Mouse (Mus musculus) urinary bladder, adult 18-20 months (tissue): ENCODE results near the gene Dnaic1.

Source experiments
- DNase-seq, 2 experiments: peaks; one replicate each; pipeline ENCODE4 v3.0.0; 2022; ENCODE audit warnings: low spot score in 2 of 2, mixed read lengths in 2 of 2

The Dnaic1 gene

GRCm38 (mm10) chr4:41571490-41571889 is 1.9 kb downstream of the Dnaic1 start:
- no peak for DNase-seq

DNA sequence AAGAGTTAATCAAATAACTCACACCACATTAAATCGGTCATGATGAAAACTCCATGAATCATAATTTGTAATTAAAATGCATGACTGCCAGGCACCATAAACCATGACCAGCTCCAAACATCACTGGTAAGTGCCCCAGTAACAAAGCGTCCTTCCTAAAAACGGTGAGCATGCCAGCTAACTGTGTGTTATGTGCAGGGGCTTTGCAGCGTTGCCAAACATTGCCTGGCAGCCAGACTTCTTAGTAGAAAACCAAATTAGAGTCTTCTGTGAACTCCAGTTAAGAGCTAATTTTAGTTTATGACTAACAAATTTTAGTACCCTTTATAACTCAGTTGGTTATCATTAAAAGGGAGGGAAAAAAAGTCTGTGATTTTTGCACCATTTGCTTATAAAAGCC is 3.9 kb downstream of the Dnaic1 start:
- no peak for DNase-seq

- no peak for DNase-seq
Measured at GRCm38 (mm10) chr4:41575914-41576313, 6.3 kb downstream of the Dnaic1 start.

DNA sequence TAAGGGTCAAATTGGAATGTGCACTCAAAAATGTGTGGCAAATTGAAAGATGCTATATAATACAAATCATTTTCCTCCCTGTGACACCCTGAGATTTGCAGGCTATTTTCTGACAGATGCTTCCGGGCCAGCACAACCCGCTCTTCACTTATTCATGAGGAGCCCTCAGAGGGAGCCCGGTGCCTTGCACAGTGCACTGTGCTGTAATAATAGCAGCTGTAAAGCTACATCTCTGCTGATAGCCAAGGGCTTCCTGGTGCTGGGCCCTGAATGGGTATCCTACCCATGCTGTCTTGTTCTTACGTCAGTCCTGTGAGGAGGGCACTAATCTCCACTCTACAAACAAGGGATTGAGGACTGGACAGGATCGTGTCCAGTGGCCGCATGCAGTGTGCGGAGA is 13.8 kb downstream of the Dnaic1 start:
- DNase-seq: no peak

DNA sequence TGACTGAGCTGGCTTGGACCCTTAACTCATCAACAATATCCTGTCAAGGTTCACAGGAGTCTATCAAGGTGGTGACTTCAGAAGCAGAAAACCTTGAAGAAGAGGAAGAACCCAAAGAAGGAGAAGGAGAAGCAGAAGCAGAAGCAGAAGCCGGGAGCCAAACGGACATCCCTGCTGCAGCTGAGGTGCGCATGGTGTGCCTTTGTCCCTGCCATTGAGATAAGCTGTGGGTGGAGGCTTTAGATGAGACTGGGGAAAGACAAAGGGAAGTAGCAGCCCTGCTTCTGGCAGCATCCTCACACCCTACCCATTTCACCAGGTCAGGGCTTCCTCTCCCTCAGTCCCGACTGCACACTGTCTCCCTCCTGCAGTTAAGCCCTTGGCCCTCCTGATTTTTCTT is 33.2 kb downstream of the Dnaic1 start:
- DNase-seq: no peak

DNA sequence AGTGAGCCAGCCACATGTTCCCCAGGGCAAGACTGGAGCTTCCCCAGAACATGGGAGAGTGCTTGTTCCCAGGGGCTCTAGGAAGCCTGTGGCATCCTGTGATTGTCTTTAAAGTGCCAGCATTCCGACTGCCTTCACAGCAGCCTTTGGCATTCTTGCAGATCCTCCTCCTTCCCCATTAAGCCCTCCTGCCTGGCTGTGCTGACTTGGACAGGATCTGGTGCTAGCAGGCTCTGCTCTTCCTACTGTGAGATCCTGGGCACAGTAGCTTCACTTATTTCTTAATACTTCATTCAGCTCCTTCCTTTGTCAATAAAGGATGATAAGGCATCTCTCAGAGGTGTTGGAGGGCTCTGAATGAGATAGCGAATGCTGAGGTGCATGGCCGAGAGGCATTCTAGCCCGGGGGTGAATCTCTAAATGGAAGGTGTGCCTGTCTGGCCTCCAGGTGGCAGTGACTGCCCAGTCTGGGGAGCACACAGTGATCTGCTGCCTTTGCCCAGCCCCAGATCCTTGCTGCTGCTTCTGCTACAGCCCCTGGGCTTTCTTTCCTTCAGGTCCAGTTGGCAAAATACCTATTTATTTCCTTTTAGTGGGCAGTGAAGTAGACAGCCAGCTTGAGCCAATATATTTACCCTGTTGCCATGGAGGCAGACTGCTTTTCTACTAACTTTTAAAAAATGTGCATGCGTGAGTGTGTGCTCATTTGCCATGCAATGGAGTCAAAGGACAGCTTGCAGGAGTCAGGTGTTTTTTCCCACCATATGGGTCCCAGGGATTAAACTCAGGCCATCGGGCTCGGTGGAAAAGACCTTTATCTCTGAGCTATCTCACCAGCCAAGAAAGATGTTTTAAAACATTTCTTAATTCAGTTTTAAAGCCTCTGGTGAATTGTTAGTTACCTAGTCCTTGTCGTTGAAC is 35.2 kb downstream of the Dnaic1 start:
- peak in 1 of 2 experiments; percentile 35 for DNase-seq

DNA sequence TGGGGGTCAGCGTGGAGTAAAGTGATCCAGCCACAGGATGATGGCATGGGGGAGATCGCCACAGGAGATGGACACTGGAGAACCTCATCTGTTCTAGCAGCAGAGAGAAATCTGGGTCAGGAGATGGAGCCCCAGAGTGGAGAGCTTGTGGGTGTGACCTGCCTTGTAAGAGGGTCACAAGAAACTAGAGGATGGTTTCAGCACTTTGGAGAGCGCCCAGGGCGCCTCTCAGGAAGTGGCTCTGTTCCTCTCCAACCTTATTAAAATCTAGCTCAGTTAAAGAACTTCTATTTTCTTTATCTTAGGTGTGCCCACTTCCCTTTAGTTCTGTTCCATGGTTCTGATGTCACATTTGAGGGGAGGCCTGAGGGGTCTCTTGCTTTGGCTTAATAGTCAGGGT is 37.2 kb downstream of the Dnaic1 start:
- DNase-seq: no peak

DNA sequence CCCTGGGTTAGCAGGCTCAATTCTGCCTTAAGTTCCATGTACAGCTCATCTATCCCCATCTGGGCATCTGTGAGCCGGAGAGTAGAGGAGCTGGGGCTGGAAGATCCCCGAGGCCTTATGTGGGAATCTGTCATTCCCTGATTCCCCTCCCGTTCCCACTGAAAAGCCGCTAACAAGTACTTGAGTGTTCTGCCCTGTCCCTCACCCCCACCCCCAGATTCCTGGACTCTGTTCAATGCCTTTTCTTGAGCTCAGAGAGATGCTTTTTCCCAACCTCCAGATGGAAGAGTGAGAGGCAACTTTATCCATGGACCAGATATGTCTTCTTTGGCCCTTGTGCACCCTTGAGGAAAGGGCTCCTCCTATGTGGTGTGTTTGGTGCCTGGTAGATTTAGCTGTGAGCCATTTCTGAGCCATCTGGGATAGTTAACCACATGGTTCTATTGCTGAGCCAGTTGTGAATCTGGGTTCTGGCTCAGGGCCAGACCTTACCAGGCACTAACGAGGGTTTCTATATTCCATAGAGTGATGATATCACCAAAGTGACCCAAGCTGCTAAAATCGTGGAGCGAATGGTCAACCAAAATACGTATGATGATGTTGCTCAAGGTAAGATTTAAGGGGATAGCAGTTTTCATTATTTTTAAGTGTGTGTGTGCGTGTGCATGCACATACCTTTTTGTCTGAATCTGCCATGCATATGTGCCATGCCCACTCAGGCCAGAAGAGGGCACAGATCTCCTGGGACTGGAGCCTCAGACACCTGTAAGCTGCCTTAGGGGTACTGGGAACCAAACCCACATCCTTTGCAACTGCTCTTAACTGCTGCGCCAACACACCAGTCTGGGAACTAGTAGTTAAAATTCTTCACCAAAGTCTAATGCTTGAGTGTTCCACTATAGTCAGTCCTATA is 40.4 kb downstream of the Dnaic1 start:
- no peak for DNase-seq

- no peak for DNase-seq
Measured at GRCm38 (mm10) chr4:41610594-41610980, 41.0 kb downstream of the Dnaic1 start.

DNA sequence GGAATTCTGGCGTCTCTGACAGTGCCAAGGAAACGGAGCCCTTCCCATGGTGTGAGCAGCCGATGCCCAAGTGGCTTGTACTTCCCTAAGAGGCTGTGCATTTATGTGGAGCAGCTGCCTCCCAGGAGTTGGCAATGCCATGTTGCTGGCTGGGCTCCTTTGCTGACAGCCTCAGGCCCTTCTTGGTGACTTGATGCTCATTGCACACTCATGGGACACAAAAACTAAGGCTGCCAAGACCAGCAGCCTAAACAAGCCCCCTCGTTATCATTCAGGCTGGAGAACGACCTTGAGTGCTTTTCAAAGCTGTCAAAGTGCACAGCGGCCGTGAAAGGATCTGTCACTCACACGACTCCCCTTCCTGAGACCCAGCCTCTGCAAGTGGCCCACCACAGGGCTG is 42.6 kb downstream of the Dnaic1 start:
- DNase-seq: no peak

DNA sequence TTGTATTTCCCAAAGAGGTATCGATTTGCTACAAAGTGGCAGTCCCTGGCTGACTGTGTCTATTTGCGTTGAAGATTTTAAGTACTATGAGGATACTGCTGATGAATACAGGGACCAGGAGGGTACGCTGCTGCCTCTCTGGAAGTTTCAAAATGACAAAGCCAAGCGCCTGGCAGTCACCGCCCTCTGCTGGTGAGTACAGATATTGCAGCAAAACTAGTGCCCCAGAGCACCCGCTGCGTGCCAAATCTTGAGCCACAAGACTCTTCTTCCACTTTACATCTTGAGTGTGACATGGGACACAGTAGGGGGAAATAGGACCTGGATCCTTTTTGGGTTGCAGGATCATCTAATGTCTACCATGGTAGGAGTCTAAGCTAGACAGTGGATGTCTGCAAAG is 44.6 kb downstream of the Dnaic1 start:
- DNase-seq: peak; percentile 57 to 63

DNA sequence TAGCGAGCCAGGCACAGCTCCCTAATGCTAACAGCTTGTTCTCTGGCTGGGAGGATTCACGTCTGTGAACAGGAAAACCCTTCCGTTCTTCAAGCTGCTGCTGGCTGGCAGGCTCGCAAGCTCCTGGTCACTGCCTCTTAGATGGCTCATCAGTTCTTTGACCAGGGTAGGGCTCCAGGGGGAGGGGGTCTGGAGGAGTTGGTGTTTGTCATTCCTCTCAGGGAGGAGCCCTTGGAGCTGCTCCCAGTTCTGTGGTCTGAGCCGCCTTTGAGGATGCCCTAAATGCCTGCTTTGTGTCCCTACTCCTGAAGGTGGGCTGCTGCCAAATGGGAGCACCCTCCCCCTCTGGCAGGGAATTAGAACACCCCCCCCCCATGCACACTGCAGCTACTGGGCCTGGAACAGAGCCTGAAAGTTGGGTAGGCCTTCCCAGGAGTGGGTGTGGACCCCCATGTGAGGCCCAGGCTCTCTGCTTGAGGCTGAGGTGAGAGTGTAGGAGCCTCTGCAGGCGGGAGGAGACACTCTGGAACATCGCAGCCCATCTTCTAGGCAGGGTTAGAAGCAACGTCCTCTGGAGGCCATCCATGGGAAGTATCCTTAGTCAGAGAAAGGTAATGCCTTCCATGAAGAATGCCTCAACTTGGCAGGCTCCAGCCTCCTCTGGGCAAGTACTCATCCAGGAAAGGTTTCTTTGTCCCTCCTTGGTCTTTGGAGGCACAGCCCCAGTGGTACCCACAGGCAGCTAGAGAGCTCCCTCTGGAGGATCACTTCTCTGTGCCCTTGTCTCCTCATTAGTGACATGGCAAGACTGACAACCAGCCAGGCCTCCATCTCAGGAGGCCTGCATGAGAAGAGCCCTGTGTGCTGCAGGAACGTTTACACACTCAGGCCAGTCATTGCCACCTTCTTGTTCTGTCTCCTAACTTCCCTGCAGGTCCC is 46.4 kb downstream of the Dnaic1 start:
- no peak for DNase-seq

DNA sequence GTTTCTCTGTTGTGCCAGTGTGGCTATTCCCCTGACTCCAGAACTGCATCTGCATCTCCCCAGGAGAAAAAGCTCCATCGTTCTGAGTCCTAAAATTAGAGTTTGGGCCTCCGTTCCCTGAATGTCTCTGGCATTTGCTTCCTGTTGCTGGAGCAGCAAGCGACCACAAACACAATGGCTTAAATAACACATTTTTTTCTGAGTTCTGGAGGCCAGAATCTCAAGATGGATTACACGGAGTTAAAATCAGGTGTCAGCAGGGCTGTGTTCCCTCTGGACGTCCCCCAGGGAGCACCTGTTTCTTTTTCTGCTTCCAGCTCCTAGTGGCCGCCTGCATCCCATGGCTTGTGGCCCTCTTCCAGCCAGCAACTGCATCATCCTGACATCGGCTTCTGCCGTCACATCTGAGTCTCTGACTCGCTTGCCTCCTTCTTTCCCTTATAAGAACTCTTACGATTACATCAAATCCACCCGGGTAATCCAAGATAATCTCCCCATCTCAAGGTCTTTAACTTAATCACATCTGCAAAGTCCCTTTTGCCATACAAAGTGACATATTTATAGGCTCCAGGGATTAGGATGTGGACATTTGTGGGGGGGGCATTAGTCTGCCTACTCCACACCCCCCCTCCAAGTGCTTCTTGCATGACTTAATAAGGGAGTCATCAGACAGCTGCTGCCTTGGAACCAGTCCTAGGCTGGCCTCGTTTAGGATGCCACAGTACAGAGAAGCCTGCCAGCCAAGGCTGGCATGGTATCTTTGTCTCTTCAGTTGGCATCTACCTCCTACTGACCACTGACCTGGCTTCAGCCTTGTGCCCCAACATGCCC is 49.6 kb downstream of the Dnaic1 start:
- DNase-seq: no peak

- DNase-seq: no peak
Measured at GRCm38 (mm10) chr4:41622071-41622470, 52.5 kb downstream of the Dnaic1 start.

- DNase-seq: no peak
Measured at GRCm38 (mm10) chr4:41628202-41628927, 58.8 kb downstream of the Dnaic1 start.

DNA sequence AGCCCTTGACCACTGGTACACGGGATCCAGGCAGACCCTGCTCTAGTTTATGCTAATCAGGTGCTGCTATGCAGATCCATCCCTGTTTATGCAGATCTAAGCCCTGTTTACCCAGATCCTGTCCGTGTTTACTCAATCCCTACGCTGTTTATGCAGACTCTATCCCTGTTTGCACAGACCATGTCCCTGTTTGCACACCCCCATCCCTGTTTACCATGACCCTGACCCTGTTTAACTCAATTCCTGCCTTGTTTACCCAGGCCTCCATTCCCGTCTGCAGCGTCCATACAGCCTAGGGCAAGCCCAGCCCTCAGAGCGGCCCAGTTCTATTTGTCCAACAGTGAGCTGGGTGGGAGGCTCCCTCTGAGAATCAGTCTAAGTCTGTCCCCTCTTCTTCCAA is 60.6 kb downstream of the Dnaic1 start:
- DNase-seq: no peak

- DNase-seq: peak in 1 of 2 experiments; percentile 63
Measured at GRCm38 (mm10) chr4:41631390-41631789, 61.8 kb downstream of the Dnaic1 start.

- DNase-seq: no peak
Measured at GRCm38 (mm10) chr4:41633001-41633400, 63.4 kb downstream of the Dnaic1 start.

GRCm38 (mm10) chr4:41634631-41635030 is 65.1 kb downstream of the Dnaic1 start:
- DNase-seq: no peak

DNA sequence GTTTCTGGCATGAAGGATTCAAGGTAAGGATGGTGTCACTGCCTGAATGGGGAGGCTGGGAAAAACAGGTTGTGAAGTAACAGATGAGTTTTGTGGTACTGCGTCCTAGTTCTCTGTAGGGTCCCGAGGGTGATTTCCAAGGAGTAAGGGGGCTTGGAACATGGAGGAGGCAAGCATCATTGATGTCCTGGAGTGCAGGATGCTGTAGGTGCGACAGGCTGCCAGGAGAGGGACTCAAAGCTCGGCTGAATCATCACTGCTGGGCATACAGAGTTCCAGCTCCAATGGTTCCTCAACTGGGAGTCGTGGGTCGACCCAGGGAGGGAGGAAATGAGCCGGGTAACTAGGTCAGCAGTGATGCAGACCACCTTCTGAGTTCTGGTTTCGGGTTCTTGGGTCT is 65.6 kb downstream of the Dnaic1 start:
- DNase-seq: no peak
